Mouse (Mus musculus) erythroblast, embryonic 14.5 days (primary cell): ENCODE data around the gene Wfikkn1.

Experiments used
- GATA1 ChIP-seq: IDR thresholded peaks from 2 replicates; pipeline ENCODE4 v1.6.1; 2012; ENCODE audit warnings: low read length, inconsistent platforms, mixed read lengths
- TAL1 ChIP-seq: IDR thresholded peaks from 3 replicates; pipeline ENCODE4 v1.6.1; 2012; ENCODE audit warnings: low read length, inconsistent platforms, mixed read lengths

GRCm38 (mm10) chr17:25883824-25884223 lies 3.2 kb upstream of the Wfikkn1 start:
- TF ChIP-seq TAL1 (no peak), GATA1 (no peak)
